Mouse (Mus musculus) 416B (cell line): ENCODE measurements around the gene Nr4a3.
A peak's percentile ranks its signal among the peaks of the same experiment; 100 is the strongest.

Experiments used
- DNase-seq: peaks from one replicate; pipeline ENCODE4 v3.0.0; 2011; ENCODE audit warnings: low read depth

The Nr4a3 gene

GRCm38 (mm10) chr4:48110331-48110730, 65.4 kb downstream of the Nr4a3 start:
- peak; percentile 36 for DNase-seq

DNA sequence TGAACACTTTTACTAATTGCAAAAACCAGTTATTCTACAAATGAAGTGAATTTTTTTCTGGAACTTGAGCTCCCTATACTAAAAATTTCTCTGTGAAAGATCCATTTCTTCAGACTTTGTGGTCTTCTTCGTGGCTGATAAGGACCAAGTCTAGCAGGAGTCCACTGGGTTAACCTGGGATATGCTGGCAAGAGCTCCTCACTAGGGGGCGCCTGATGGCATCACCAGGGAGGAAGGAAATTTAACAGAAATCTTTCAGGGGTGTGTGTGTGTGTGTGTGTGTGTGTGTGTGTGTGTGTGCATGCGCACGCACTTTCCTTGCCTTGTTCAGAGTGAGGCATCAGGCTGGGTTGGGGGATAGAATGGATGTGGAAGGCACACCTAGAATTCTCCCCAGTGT, 71.2 kb downstream of the Nr4a3 start:
- peak; percentile 65 for DNase-seq

GRCm38 (mm10) chr4:48124416-48124772, 79.4 kb downstream of the Nr4a3 start:
- DNase-seq, result peak; percentile 81

DNA sequence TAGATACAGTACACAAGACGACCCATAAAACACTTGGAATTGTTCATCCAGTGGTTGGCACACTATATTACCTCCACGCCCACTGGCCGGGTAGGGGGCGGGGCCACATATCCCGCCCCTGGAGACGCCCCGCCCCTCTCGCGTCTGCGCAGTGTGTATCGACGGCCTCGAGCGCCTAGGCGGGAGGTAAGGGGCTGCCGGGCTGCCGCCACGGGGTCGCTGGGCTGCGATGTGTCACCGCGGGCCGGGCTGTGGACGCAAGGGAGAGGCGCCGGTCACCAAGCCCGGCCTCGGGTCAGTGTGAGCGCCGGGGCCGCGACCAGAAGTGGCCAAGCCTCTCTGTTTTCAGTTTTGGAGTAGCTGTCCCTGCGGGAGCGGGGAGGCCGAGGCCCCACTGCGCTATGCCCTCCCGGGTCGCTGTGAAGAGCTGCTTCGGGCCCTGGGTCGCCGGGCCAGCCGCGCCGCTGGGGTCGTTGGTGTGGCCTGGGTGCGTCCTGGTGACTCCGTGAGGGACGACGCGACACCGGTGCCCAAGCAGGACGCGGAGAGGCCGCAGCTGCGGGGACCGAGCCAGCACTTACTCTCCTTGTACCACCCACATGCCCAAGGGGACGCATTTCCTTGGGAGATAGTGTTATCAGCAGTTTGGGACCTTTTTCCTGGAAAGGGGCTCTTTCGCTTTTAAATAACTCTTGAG, 80.0 kb downstream of the Nr4a3 start, which contains the start of gene Stx17:
Stx17 (plus strand) TSS at position 143 of the 697 bp plus-strand sequence.
- peak; percentile 88 for DNase-seq

- peak; percentile 53 for DNase-seq
These were observed 85.4 kb downstream of the Nr4a3 start for GRCm38 (mm10) chr4:48130314-48130713.

DNA sequence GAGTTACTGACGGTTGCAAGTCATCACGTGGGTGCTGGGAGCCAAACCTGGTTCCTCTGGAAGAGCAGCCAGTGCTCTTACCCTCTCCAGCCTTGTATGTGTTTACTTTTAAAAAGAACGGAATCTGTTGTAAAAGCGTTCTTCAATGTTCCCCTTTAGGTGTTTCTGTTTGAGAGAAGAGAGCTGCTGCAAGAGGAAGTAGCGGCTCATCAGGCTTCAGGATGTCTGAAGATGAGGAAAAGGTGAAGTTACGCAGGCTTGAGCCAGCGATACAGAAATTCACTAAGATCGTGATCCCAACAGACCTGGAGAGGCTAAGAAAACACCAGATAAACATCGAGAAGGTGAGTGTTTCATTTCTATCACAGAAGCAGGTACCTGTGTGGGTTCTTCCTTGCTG, 86.7 kb downstream of the Nr4a3 start:
- DNase-seq, result no peak

GRCm38 (mm10) chr4:48132721-48133120, 87.8 kb downstream of the Nr4a3 start:
- peak; percentile 18 for DNase-seq
